Mouse (Mus musculus) heart, embryonic 12.5 days (tissue): ENCODE data around the gene Tubb5. TPM values are rescaled to one million over a fixed set of nuclear protein-coding genes. Genes with fewer than 3 reads are reported as not detected.

Experiments
- ATAC-seq: fragments of 200-750 bp; cut with Nextera tagmentation; 2 replicates; pipeline ENCODE4 v1.8.0; 2017; ENCODE audit warnings: moderate TSS enrichment, moderate library complexity; ENCODE audit not compliant: insufficient number of reproducible peaks, low FRiP score
- H3K27ac ChIP-seq: fragments of 300-500 bp; sonication (generic); 2 replicates; pipeline ENCODE4 v1.5.1; 2016; ENCODE audit warnings: mild to moderate bottlenecking, moderate library complexity; ENCODE audit not compliant: poor library complexity, severe bottlenecking
- H3K27me3 ChIP-seq: fragments of 300-500 bp; sonication (generic); replicated peaks from 2 replicates; pipeline ENCODE4 v1.6.1; 2016; ENCODE audit warnings: mild to moderate bottlenecking, moderate library complexity
- H3K36me3 ChIP-seq: fragments of 300-500 bp; sonication (generic); 2 replicates; pipeline ENCODE4 v1.6.1; 2016; ENCODE audit warnings: mild to moderate bottlenecking, moderate library complexity
- H3K4me1 ChIP-seq: fragments of 300-500 bp; sonication (generic); replicated peaks from 2 replicates; pipeline ENCODE4 v1.6.1; 2016; ENCODE audit warnings: mild to moderate bottlenecking
- H3K4me2 ChIP-seq: fragments of 300-500 bp; sonication (generic); 2 replicates; pipeline ENCODE4 v1.6.1; 2016; ENCODE audit warnings: mild to moderate bottlenecking, moderate library complexity
- H3K4me3 ChIP-seq: fragments of 300-500 bp; sonication (generic); 2 replicates; pipeline ENCODE4 v1.5.1; 2016; ENCODE audit warnings: mild to moderate bottlenecking
- H3K9ac ChIP-seq: fragments of 300-500 bp; sonication (generic); 2 replicates; pipeline ENCODE4 v1.6.1; 2016; ENCODE audit warnings: mild to moderate bottlenecking, moderate library complexity
- H3K9me3 ChIP-seq: fragments of 300-500 bp; sonication (generic); replicated peaks from 2 replicates; pipeline ENCODE4 v1.6.1; 2016; ENCODE audit warnings: mild to moderate bottlenecking, moderate library complexity
- WGBS: fragments of 180-500 bp; shearing (Covaris S2); methylation state at CpG from one replicate; pipeline ENCODE4 v1.1.7; 2016; 5-methylcytosine and 5-hydroxymethylcytosine counted together
- polyA plus RNA-seq: library from polyadenylated mRNA; unstranded; fragments of >200 nt; fragmentation: Nextera tagmentation; extraction: Ambion mirVana; gene quantifications from 2 replicates; pipeline ENCODE4 v1.2.1, GENCODE M21; 2016

Gene Tubb5
- polyA plus RNA-seq, 1 experiment from 2014 or later: 743 TPM

GRCm38 (mm10) chr17:35813245-35813647, 24.9 kb downstream of the Tubb5 start:
- H3K36me3 ChIP-seq: no peaks in the 10 kb centered on the region
- H3K27ac ChIP-seq: peak overlapping the region; percentile 97
- H3K4me1 ChIP-seq: peaks cover 64% of the 10 kb centered on the region
- WGBS: 22% methylated on average over 7 of the region's 7 CpGs
- H3K4me2 ChIP-seq: peak overlapping the region; percentile 27
- H3K27me3 ChIP-seq: no peaks in the 10 kb centered on the region
- peak; percentile 87 for ATAC-seq
- 0 out of 2 replicates have a peak overlapping the region, but pooled peaks have one; percentile 18 for H3K9ac ChIP-seq
- no peaks in the 10 kb centered on the region for H3K9me3 ChIP-seq
- no peak overlapping the region for H3K4me3 ChIP-seq

- ATAC-seq: 0 out of 2 replicates have a peak, but pooled peaks have one; percentile 10
- Histone ChIP-seq H3K9me3 (no peaks in the 10 kb centered on the region), H3K27ac (peak overlapping the region; percentile 97), H3K36me3 (no peaks in the 10 kb centered on the region), H3K9ac (0 out of 2 replicates have a peak overlapping the region, but pooled peaks have one; percentile 21), H3K4me2 (peak overlapping the region; percentile 27; the same call in 1 of the 2 replicates), H3K4me1 (peaks cover 64% of the 10 kb centered on the region), H3K4me3 (no peak overlapping the region), H3K27me3 (no peaks in the 10 kb centered on the region)
- 54% methylated on average over 6 of the region's 6 CpGs for WGBS
Observed at GRCm38 (mm10) chr17:35812736-35813135, 25.4 kb downstream of the Tubb5 start.

- WGBS: 84% methylated on average over 5 of the region's 5 CpGs
- H3K4me2 ChIP-seq: no peak overlapping the region
Observed at GRCm38 (mm10) chr17:35812307-35812706, 25.8 kb downstream of the Tubb5 start.

GRCm38 (mm10) chr17:35810900-35811648, 27.0 kb downstream of the Tubb5 start:
- H3K4me3 ChIP-seq: no peak overlapping the region
- no peaks in the 10 kb centered on the region for H3K36me3 ChIP-seq
- H3K27ac ChIP-seq: 0 out of 2 replicates have a peak overlapping the region, but pooled peaks have one; percentile 9
- H3K4me1 ChIP-seq: peaks cover 49% of the 10 kb centered on the region
- no peaks in the 10 kb centered on the region for H3K27me3 ChIP-seq
- no peak overlapping the region for H3K9ac ChIP-seq
- no peaks in the 10 kb centered on the region for H3K9me3 ChIP-seq
- 64% methylated on average over 5 of the region's 5 CpGs for WGBS
- no peak overlapping the region for H3K4me2 ChIP-seq
- ATAC-seq: no peak

More at GRCm38 (mm10) chr17:35812307-35812706, 25.8 kb downstream of the Tubb5 start:
- no peaks in the 10 kb centered on the region for H3K36me3 ChIP-seq
- 0 out of 2 replicates have a peak overlapping the region, but pooled peaks have one; percentile 21 for H3K9ac ChIP-seq
- H3K9me3 ChIP-seq: no peaks in the 10 kb centered on the region
- H3K27me3 ChIP-seq: no peaks in the 10 kb centered on the region
- ATAC-seq: no peak
- no peak overlapping the region for H3K4me3 ChIP-seq
- peaks cover 61% of the 10 kb centered on the region for H3K4me1 ChIP-seq
- H3K27ac ChIP-seq: peak overlapping the region; percentile 97

GRCm38 (mm10) chr17:35809395-35809794, 28.7 kb downstream of the Tubb5 start:
- 80% methylated on average over 11 of the region's 11 CpGs for WGBS
- no peak for ATAC-seq
- Histone ChIP-seq H3K9me3 (no peaks in the 10 kb centered on the region), H3K27me3 (no peaks in the 10 kb centered on the region), H3K4me2 (no peak overlapping the region), H3K27ac (no peak overlapping the region), H3K4me3 (no peak overlapping the region), H3K9ac (no peak overlapping the region), H3K36me3 (no peaks in the 10 kb centered on the region), H3K4me1 (peaks cover 33% of the 10 kb centered on the region)

- peak overlapping the region; percentile 26; the same call in 1 of the 2 replicates for H3K27ac ChIP-seq
- peaks cover 33% of the 10 kb centered on the region for H3K4me1 ChIP-seq
- WGBS: 72% methylated on average over 9 of the region's 9 CpGs
- H3K4me3 ChIP-seq: no peak overlapping the region
- H3K9me3 ChIP-seq: no peaks in the 10 kb centered on the region
- no peaks in the 10 kb centered on the region for H3K36me3 ChIP-seq
- no peak overlapping the region for H3K4me2 ChIP-seq
- ATAC-seq: no peak
- H3K27me3 ChIP-seq: no peaks in the 10 kb centered on the region
- no peak overlapping the region for H3K9ac ChIP-seq
Observed at GRCm38 (mm10) chr17:35808073-35808472, 30.0 kb downstream of the Tubb5 start.

- Histone ChIP-seq H3K27ac (peak overlapping the region; percentile 20; the same call in 1 of the 2 replicates), H3K27me3 (no peaks in the 10 kb centered on the region), H3K9ac (no peak overlapping the region), H3K4me1 (peaks cover 12% of the 10 kb centered on the region), H3K4me2 (no peak overlapping the region), H3K4me3 (no peak overlapping the region), H3K9me3 (no peaks in the 10 kb centered on the region), H3K36me3 (no peaks in the 10 kb centered on the region)
- no peak for ATAC-seq
- 32% methylated on average over 4 of the region's 4 CpGs for WGBS
Observed at GRCm38 (mm10) chr17:35803858-35804399, 34.2 kb downstream of the Tubb5 start.

- Histone ChIP-seq H3K27me3 (no peaks in the 10 kb centered on the region), H3K36me3 (no peaks in the 10 kb centered on the region), H3K4me3 (no peak overlapping the region), H3K4me1 (peaks cover 12% of the 10 kb centered on the region), H3K9ac (no peak overlapping the region), H3K4me2 (no peak overlapping the region), H3K9me3 (no peaks in the 10 kb centered on the region; the same call in 1 of the 2 replicates), H3K27ac (no peak overlapping the region)
- WGBS: 53% methylated on average over 6 of the region's 6 CpGs
- no peak for ATAC-seq
Observed at GRCm38 (mm10) chr17:35803020-35803419, 35.1 kb downstream of the Tubb5 start.

GRCm38 (mm10) chr17:35800905-35801304, 37.2 kb downstream of the Tubb5 start:
- no peak for ATAC-seq
- Histone ChIP-seq H3K4me3 (no peak overlapping the region), H3K27ac (no peak overlapping the region), H3K27me3 (no peaks in the 10 kb centered on the region), H3K36me3 (no peaks in the 10 kb centered on the region), H3K9ac (no peak overlapping the region), H3K4me1 (peaks cover 12% of the 10 kb centered on the region), H3K4me2 (no peak overlapping the region), H3K9me3 (no peaks in the 10 kb centered on the region; the same call in 1 of the 2 replicates)
- 78% methylated on average over 2 of the region's 2 CpGs for WGBS

- H3K36me3 ChIP-seq: no peaks in the 10 kb centered on the region
- no peak for ATAC-seq
- WGBS: 62% methylated on average over 5 of the region's 5 CpGs
- H3K9me3 ChIP-seq: no peaks in the 10 kb centered on the region; the same call in 1 of the 2 replicates
- H3K27me3 ChIP-seq: no peaks in the 10 kb centered on the region
- H3K9ac ChIP-seq: no peak overlapping the region
- no peak overlapping the region for H3K4me2 ChIP-seq
- no peak overlapping the region for H3K4me3 ChIP-seq
- H3K27ac ChIP-seq: no peak overlapping the region
- no peaks in the 10 kb centered on the region for H3K4me1 ChIP-seq
Observed at GRCm38 (mm10) chr17:35796835-35797234, 41.3 kb downstream of the Tubb5 start.

GRCm38 (mm10) chr17:35795656-35796055, 42.5 kb downstream of the Tubb5 start:
- H3K9me3 ChIP-seq: no peaks in the 10 kb centered on the region; the same call in 1 of the 2 replicates
- WGBS: 76% methylated on average over 6 of the region's 6 CpGs
- ATAC-seq: no peak
- H3K27ac ChIP-seq: no peak overlapping the region
- no peaks in the 10 kb centered on the region for H3K36me3 ChIP-seq
- H3K27me3 ChIP-seq: no peaks in the 10 kb centered on the region
- no peaks in the 10 kb centered on the region for H3K4me1 ChIP-seq
- H3K4me2 ChIP-seq: no peak overlapping the region
- H3K9ac ChIP-seq: no peak overlapping the region
- no peak overlapping the region for H3K4me3 ChIP-seq
